Mouse (Mus musculus) CH12.LX (cell line): Measurements from ENCODE around the gene Wnk2. TPM values are rescaled to one million over a fixed set of nuclear protein-coding genes. Genes with fewer than 3 reads are reported as not detected.
A peak's percentile ranks its signal among the peaks of the same experiment; 100 is the strongest.

Experiments
- DNase-seq: peaks from one replicate; pipeline ENCODE4 v3.0.0-alpha.2; 2013; ENCODE audit errors: extremely low read depth
- H3K27ac ChIP-seq: 2 replicates; pipeline ENCODE4 v1.5.1; 2012; ENCODE audit warnings: low read depth, mild to moderate bottlenecking, control low read depth, moderate library complexity; ENCODE audit not compliant: insufficient read depth
- H3K27me3 ChIP-seq: replicated peaks from 2 replicates; pipeline ENCODE3; 2012; ENCODE audit warnings: inconsistent platforms
- H3K36me3 ChIP-seq, 2 experiments: replicated peaks in 1 of 2; 2 replicates each; pipeline versions ENCODE3 to v1.6.1; 2012; ENCODE audit warnings: inconsistent platforms in 1 of 2, low read length in 1 of 2, mild to moderate bottlenecking in 1 of 2, mixed read lengths in 1 of 2, moderate library complexity in 1 of 2; ENCODE audit not compliant: control insufficient read depth in 1 of 2, insufficient read depth in 1 of 2
- H3K4me1 ChIP-seq, 2 experiments: 2 replicates each; pipeline ENCODE4 v1.6.1; 2012; ENCODE audit warnings: inconsistent platforms in 1 of 2, moderate library complexity in 1 of 2; ENCODE audit not compliant: insufficient read depth in 2 of 2, control insufficient read depth in 1 of 2
- H3K4me2 ChIP-seq: 2 replicates; pipeline ENCODE4 v1.6.1; 2012; ENCODE audit warnings: low read depth, mild to moderate bottlenecking, control low read depth; ENCODE audit not compliant: poor library complexity, insufficient read depth, severe bottlenecking
- H3K4me3 ChIP-seq, 3 experiments: fragments of 150-350 bp in 1 of 3; sonication (generic) in 1 of 3; replicated peaks in 1 of 3; 2 replicates each; pipeline versions ENCODE3 to v1.5.1; 2011 to 2012; ENCODE audit warnings: low read depth in 2 of 3, low read length in 2 of 3, mild to moderate bottlenecking in 2 of 3, moderate library complexity in 2 of 3, control low read depth in 1 of 3, improper control_type of control experiment in 1 of 3, inconsistent platforms in 1 of 3, mixed read lengths in 1 of 3; ENCODE audit not compliant: poor library complexity in 1 of 3
- H3K79me2 ChIP-seq: replicated peaks from 2 replicates; pipeline ENCODE4 v1.6.1; 2012; ENCODE audit warnings: mild to moderate bottlenecking, moderate library complexity; ENCODE audit not compliant: control insufficient read depth, poor library complexity, insufficient read depth, severe bottlenecking; ENCODE audit errors: extremely low read depth
- H3K9ac ChIP-seq: 2 replicates; pipeline ENCODE4 v1.6.1; 2012; ENCODE audit warnings: low read depth, mild to moderate bottlenecking, control low read depth, moderate library complexity; ENCODE audit not compliant: insufficient read depth
- H3K9me3 ChIP-seq: replicated peaks from 2 replicates; pipeline ENCODE3; 2012; ENCODE audit warnings: low read length, inconsistent platforms, mixed read lengths
- BHLHE40 ChIP-seq: IDR thresholded peaks from 2 replicates; pipeline ENCODE4 v1.6.1; 2011; ENCODE audit warnings: mild to moderate bottlenecking, low read depth, low read length, improper control_type of control experiment
- CHD1 ChIP-seq: IDR thresholded peaks from 2 replicates; pipeline ENCODE4 v1.6.1; 2012; ENCODE audit warnings: low read depth, low read length, improper control_type of control experiment, inconsistent platforms
- CHD2 ChIP-seq: IDR thresholded peaks from 2 replicates; pipeline ENCODE4 v1.6.1; 2011; ENCODE audit warnings: low read length, improper control_type of control experiment
- CTCF ChIP-seq, 2 experiments: IDR thresholded peaks in 1 of 2; conservative IDR thresholded peaks in 1 of 2; 2 replicates each; pipeline ENCODE4 v1.5.1; 2011 to 2012; ENCODE audit warnings: low read depth in 2 of 2, low read length in 2 of 2, improper control_type of control experiment in 1 of 2, inconsistent platforms in 1 of 2, mild to moderate bottlenecking in 1 of 2, moderate library complexity in 1 of 2
- ETS1 ChIP-seq: conservative IDR thresholded peaks from 2 replicates; pipeline ENCODE4 v1.6.1; 2012; ENCODE audit warnings: low read depth, mild to moderate bottlenecking, inconsistent platforms, low read length, improper control_type of control experiment, moderate library complexity
- HCFC1 ChIP-seq: IDR thresholded peaks from 2 replicates; pipeline ENCODE4 v1.6.1; 2012; ENCODE audit warnings: low read depth, mild to moderate bottlenecking, inconsistent platforms, low read length, improper control_type of control experiment
- JUN ChIP-seq: IDR thresholded peaks from 2 replicates; pipeline ENCODE4 v1.6.1; 2011; ENCODE audit warnings: low read depth, mild to moderate bottlenecking, low read length, improper control_type of control experiment, moderate library complexity; ENCODE audit not compliant: insufficient read depth
- MEF2A ChIP-seq: IDR thresholded peaks from 2 replicates; pipeline ENCODE4 v1.6.1; 2014; ENCODE audit warnings: low read depth, mild to moderate bottlenecking, inconsistent platforms, low read length, improper control_type of control experiment, borderline replicate concordance
- NELFE ChIP-seq: IDR thresholded peaks from 2 replicates; pipeline ENCODE4 v1.6.1; 2011; ENCODE audit warnings: low read depth, low read length, improper control_type of control experiment
- POLR2AphosphoS2 ChIP-seq: IDR thresholded peaks from 2 replicates; pipeline ENCODE4 v1.6.1; 2011; ENCODE audit warnings: low read depth, low read length, improper control_type of control experiment
- RAD21 ChIP-seq: IDR thresholded peaks from 2 replicates; pipeline ENCODE4 v1.6.1; 2011; ENCODE audit warnings: low read depth, mild to moderate bottlenecking, low read length, improper control_type of control experiment, moderate library complexity
- SIN3A ChIP-seq: IDR thresholded peaks from 2 replicates; pipeline ENCODE4 v1.6.1; 2012; ENCODE audit warnings: low read length, improper control_type of control experiment, inconsistent platforms
- TCF12 ChIP-seq: IDR thresholded peaks from 2 replicates; pipeline ENCODE4 v1.6.1; 2014; ENCODE audit warnings: low read depth, mild to moderate bottlenecking, inconsistent platforms, low read length, improper control_type of control experiment
- UBTF ChIP-seq: IDR thresholded peaks from 2 replicates; pipeline ENCODE4 v1.6.1; 2012; ENCODE audit warnings: low read depth, mild to moderate bottlenecking, inconsistent platforms, low read length, improper control_type of control experiment, moderate library complexity
- USF2 ChIP-seq: conservative IDR thresholded peaks from 2 replicates; pipeline ENCODE4 v1.6.1; 2011; ENCODE audit warnings: low read depth, low read length, improper control_type of control experiment
- ZC3H11A ChIP-seq: IDR thresholded peaks from 2 replicates; pipeline ENCODE4 v1.6.1; 2012; ENCODE audit warnings: low read depth, mild to moderate bottlenecking, inconsistent platforms, low read length, improper control_type of control experiment
- ZKSCAN1 ChIP-seq: IDR thresholded peaks from 2 replicates; pipeline ENCODE4 v1.6.1; 2012; ENCODE audit warnings: low read depth, inconsistent platforms, low read length, improper control_type of control experiment, borderline replicate concordance
- dilution Hi-C: fragments of 300-500 bp; cut with MboI; formaldehyde crosslinking; loops from 2 replicates; pipeline ENCODE4 v1.14.3; 2020; ENCODE audit warnings: low sequenced_read_pairs; ENCODE audit not compliant: extremely low pct_unique_long_range_greater_than_20kb, extremely low pct_ligation_motif_present
- in situ Hi-C: fragments of 300-500 bp; cut with MboI; formaldehyde crosslinking; loops from 3 replicates; pipeline ENCODE4 v1.14.3; 2019; ENCODE audit warnings: low sequenced_read_pairs, low pct_ligation_motif_present, low pct_unique_long_range_greater_than_20kb, mixed read lengths
- polyA plus RNA-seq: library from polyadenylated mRNA; unstranded; fragments of >175 nt; gene quantifications from 2 replicates; pipeline ENCODE4 v1.2.1, GENCODE M21; 2012; ENCODE audit warnings: low read depth; ENCODE audit not compliant: insufficient read length
- total RNA-seq, 2 experiments: library from RNA; depleted of rRNA; stranded (reverse); fragments of 300-350 nt in 1 of 2; fragments of >200 nt in 1 of 2; gene quantifications; 2 replicates each; pipeline ENCODE4 v1.2.3; 2012 to 2014

The Wnk2 gene
- total and polyA plus RNA-seq, 3 experiments = 0.04 TPM; not detected in 2

DNA sequence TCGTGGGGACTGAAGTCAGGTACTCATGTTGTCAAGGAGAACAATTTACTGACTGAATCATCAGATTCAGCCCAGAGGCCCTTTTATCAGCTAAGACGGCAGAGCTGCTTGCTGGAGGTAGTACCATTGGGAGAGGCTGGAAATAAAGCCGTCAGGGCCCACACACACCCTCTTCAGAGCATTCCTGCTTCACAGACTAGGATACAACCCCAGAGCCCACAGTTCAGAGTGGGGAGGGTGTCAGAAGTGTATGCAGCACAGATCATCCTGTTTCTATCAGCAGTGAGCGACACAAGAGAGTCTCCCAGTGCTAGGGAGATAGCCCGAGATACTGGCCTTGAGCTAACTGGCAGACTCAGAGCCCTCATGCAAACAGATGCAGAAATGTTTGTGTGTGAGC is 35.3 kb upstream of the Wnk2 start:
- no peak overlapping the region for H3K9ac ChIP-seq
- no peak overlapping the region for H3K4me2 ChIP-seq
- dilution Hi-C loops = no loop called here
- no peaks in the 10 kb centered on the region for H3K79me2 ChIP-seq
- no peak for TF ChIP-seq RAD21
- no peak for TF ChIP-seq NELFE
- no peak for TF ChIP-seq CHD2
- no peak for TF ChIP-seq ETS1
- no peak for TF ChIP-seq USF2
- TF ChIP-seq POLR2AphosphoS2 = no peak
- no peak for TF ChIP-seq ZKSCAN1
- TF ChIP-seq SIN3A = no peak
- TF ChIP-seq UBTF = no peak
- no peak for TF ChIP-seq CTCF (conservative IDR thresholded peaks at IDR 0.05 in 1 of 2, IDR thresholded peaks at IDR 0.05 in 1 of 2; ENCODE audit: low read depth in 2 of 2, low read length in 2 of 2)
- no peak for TF ChIP-seq HCFC1
- TF ChIP-seq MEF2A = no peak
- TF ChIP-seq JUN = no peak
- TF ChIP-seq ZC3H11A = no peak
- TF ChIP-seq BHLHE40 = no peak
- TF ChIP-seq CHD1 = no peak
- H3K9me3 ChIP-seq = peaks cover 6% of the 10 kb centered on the region
- H3K36me3 ChIP-seq = no peaks in the 10 kb centered on the region
- H3K27ac ChIP-seq = no peak overlapping the region
- in situ Hi-C loops = loop anchor here (25.0 kb wide), 2 partner anchors 321 to 521 kb away; partner anchors contain the start of genes Barx1 and Phf2
- H3K4me1 ChIP-seq = peaks cover 13 to 25% of the 10 kb centered on the region in 2 experiments
- peaks cover 3% of the 10 kb centered on the region for H3K27me3 ChIP-seq
- no peak overlapping the region for H3K4me3 ChIP-seq
- DNase-seq = no peak

DNA sequence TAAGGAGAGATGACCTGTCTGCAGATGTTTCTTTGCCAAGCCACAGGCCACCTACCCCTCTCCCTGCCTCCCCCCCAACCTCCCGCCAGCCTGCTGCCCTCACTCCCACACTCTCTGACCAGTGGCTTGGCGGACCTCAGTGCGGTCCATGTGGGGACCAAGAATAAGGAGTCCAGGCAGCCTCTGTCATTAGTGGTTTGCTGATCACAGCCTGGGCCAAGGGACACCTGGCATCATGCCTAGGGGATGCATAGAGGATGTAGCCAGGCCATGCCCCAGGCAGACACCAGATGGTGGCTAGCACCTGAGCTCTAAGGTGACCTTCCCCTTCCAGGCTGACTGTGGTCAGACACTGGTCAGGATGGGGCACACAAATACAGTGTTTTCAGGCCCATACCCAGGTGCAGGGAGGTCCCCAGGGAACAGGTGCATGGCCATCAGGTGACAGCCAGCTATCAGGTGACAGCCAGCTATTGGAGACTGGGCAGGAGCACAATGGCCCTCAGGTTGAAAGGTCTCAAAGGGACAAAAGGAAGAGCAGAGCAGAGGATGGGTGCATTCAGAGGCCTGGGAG is 33.7 kb upstream of the Wnk2 start:
- dilution Hi-C loops (no loop called here), in situ Hi-C loops (loop anchor here (25.0 kb wide), 2 partner anchors 319 to 519 kb away; partner anchors contain the start of genes Barx1 and Phf2)
- no peaks in the 10 kb centered on the region for H3K79me2 ChIP-seq

More for the DNA sequence above, 33.7 kb upstream of the Wnk2 start:
- no peaks in the 10 kb centered on the region for H3K36me3 ChIP-seq
- TF ChIP-seq ETS1 (no peak), TCF12 (peak; percentile 8; the same call in 1 of the 2 replicates)
- TF ChIP-seq, all 38 proteins: peak for 1
- Histone ChIP-seq H3K4me3 (no peak overlapping the region), H3K27me3 (peaks cover 3% of the 10 kb centered on the region), H3K4me2 (no peak overlapping the region), H3K9me3 (peaks cover 6% of the 10 kb centered on the region), H3K27ac (no peak overlapping the region), H3K9ac (no peak overlapping the region), H3K4me1 (peaks cover 6 to 19% of the 10 kb centered on the region in 2 experiments; a peak in 3 of 4 replicates)
- no peak for DNase-seq
